Mouse (Mus musculus): ENCODE data around the gene 1700088E04Rik.

1700088E04Rik gene

DNA sequence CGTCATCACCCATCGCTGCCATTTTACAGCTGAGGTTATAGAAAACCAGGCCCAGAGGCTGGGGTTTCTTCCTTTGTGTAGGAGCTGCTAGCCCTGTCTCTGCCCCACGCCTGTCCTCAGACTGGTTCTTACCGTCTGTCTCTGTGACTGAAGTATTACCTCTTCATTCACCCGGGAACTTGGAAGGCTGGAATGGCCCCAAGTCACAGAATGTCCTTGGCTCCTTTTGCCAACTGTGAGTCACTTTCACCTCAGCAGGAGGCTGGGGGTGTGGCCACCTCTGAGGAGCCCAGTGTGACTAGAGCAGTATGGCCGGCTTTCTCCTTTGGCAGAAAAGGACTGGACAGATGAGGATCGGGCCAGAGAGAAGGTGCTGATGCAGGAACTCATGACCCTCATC is 9.6 kb downstream of the 1700088E04Rik start:
- peak; percentile 89 for DNase-seq (ENCODE audit: inconsistent ontology term)

DNA sequence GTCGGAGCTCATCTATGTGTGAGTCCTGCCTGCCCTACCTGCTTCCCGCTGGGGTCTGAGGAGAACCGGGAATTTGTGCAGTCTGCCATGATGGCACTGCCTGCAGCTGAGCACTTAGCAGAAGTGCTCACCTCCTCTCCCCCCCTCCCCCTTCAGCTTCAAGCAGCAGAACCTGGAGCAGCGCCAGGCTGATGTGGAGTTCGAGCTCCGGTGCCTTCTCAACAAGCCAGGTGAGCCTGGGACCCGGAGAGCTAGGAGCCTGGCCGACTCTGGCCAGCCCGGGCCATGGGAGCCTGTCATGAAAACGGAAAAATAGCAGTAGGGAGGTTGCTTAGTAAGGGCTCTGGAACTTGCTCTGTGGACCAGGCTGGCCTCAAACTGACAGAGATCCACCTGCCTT is 10.3 kb downstream of the 1700088E04Rik start:
- DNase-seq (ENCODE audit: inconsistent ontology term) = no peak

DNA sequence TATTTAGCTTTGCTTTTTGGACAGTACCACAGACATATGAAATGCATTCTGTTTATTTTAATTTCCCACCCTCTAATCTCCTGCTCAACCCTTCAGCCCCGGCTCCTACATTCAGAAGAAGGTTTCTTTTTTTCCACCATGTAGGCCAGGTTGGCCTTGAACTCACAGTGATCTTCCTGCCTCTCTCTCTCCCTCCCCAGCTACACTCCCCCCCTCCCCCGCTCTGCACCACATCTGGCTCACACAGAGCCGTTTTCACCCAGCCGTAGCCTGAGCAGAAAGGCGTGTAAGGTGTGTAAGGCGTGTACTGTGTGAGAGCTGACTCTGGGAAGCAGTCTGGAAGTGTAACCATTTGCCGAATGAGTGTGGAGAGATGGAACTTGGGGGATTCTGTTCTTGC is 11.7 kb downstream of the 1700088E04Rik start:
- DNase-seq (ENCODE audit: inconsistent ontology term) = no peak

GRCm38 (mm10) chr15:79128208-79128607 is 12.8 kb downstream of the 1700088E04Rik start:
- no peak for DNase-seq (ENCODE audit: inconsistent ontology term)

DNA sequence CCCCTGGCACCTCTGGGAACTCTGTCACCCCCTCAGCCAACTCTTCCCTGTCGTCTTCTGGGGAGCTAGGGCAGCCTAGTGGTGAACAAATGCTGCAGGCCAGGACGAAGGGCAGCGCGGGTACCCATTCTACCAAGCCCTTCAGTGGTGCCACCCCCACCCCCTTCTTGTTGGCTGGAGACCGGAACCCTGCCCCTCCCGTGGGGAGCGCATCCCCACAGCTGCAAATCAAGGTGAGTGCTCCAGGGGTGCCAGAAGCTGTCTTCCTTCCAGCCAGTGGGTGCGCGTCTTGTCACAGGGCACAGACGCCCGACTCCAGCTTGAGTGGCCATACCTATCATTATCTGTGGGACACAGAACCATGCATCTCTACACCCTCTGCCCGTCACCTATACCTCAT is 14.0 kb downstream of the 1700088E04Rik start:
- DNase-seq (ENCODE audit: inconsistent ontology term) = no peak

DNA sequence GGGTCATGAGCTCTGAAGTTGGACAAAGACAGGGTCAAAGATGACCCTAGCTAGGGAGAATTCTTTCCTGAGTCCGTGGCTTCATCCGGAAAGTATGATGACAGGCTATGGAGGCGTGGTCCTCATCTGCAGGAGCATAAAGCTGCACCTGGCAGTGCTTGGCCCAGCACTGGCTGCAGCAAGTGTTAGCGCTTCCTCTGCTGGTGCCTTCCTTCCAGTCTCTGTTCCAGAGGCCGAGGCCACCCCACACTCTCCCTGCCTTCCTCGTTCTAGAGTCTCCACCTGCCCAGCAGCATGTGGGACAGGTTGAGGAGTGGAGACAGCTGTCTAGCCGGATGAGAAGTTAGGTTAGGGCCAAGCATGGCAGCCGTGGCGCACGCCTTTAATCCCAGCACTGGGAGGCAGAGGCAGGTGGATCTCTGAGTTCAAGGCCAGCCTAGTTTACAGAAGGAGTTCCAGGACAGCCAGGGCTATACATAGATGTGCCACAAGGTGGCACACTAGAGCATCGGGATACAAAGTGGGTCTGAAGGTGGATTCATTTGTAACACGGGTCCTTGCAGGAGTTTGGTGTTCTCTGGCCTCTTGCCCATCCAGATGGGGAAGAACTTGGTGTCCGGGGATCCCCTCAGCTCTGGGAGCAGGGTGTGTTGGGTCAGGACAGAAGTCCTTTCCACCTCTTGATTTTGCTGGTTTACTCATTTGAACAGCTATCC is 14.7 kb downstream of the 1700088E04Rik start:
- no peak for DNase-seq (ENCODE audit: inconsistent ontology term)

DNA sequence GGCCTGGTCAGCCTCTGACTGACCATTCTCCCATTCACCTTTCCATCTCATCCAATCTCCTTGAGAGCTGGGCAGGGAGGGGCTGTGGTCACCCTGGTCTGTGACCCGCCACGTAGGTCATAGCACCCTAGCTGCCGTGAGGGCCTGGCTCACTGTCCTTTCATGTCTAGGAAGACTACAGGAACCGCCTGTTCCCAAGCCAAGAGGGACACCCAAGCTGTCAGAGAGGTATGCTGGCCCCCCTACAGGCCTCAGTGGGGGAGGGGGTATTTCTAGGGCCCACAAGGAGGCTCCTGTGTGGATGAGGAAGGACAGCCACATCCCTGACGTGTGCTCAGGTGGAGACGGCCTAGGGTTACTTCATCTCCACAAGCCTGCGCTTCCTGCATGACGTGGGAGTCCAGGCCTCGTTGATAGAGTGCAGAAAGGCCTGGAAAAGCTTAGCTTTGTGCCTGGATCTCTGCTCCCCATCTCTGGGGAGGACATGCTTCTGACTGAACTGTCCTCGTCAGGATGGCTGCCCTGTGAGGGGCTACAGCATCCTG is 16.6 kb downstream of the 1700088E04Rik start:
- DNase-seq (ENCODE audit: inconsistent ontology term) = no peak

DNA sequence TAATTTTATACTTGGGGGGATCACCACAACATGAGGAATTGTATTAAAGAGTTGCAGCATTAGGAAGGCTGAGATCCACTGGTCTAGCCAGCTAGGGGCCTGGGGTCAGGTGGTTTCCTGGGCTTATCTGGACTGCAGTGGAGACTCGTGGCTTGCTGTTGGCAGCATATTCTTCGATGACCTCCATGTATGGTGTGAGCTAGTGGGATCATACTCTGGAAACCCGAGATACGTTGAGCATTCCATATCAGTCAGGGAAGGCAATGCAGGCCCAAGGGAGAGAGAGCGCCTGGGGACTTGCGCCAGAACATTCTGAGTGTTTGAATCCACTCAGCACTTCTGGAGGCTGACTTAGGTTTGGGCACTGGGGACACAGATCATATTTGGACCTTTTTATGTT is 17.3 kb downstream of the 1700088E04Rik start:
- no peak for DNase-seq (ENCODE audit: inconsistent ontology term)

- no peak for DNase-seq (ENCODE audit: inconsistent ontology term)
Observed at GRCm38 (mm10) chr15:79122546-79122945, 18.5 kb downstream of the 1700088E04Rik start.

DNA sequence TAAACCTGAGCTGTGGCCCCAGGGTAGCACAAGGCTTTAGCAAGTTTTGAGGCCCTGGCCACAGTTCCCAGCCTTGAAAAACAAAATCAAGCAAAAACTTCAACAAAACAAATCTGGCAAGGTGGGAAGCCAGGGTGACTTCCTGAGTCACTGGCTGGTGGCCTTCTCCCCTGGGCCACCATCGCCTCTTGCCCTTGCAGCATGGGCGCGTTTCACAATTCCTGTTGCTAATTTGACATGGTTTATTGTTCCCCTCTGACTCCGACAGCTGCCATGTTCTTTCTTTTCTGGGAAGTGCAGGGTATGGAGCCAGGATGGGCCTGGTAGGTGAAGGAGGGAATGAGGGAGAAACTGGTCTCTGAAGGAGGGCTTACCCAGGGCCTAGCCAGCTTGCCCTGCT is 18.9 kb downstream of the 1700088E04Rik start:
- no peak for DNase-seq (ENCODE audit: inconsistent ontology term)

- DNase-seq (ENCODE audit: inconsistent ontology term) = no peak
Observed at GRCm38 (mm10) chr15:79119491-79119890, 21.6 kb downstream of the 1700088E04Rik start.

DNA sequence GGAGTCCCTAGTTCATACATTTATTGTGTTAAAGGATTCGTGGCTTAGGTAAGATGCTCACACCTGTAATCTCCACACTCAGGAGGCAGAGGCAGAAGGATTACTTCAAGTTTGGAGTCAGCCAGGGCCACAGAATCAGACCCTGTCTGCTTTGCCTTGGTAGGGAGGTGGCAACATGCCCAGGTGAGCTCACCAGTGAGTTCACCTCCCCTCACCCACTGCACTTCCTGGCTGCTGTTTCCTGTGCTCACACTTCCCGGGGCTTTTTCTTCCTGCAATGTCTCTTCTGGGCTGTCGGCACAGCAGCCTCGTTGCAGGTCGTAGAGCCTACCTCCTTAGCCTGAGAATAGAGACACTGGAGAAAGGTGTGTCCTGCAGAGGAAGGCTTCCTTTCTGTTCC is 25.8 kb downstream of the 1700088E04Rik start:
- no peak for DNase-seq (ENCODE audit: inconsistent ontology term)

GRCm38 (mm10) chr15:79111774-79112173 is 29.3 kb downstream of the 1700088E04Rik start:
- DNase-seq (ENCODE audit: inconsistent ontology term) = no peak

GRCm38 (mm10) chr15:79110528-79110927 is 30.5 kb downstream of the 1700088E04Rik start:
- DNase-seq (ENCODE audit: inconsistent ontology term) = no peak

GRCm38 (mm10) chr15:79110031-79110430 is 31.0 kb downstream of the 1700088E04Rik start:
- DNase-seq (ENCODE audit: inconsistent ontology term) = no peak

GRCm38 (mm10) chr15:79109321-79109934 is 31.6 kb downstream of the 1700088E04Rik start:
- DNase-seq (ENCODE audit: inconsistent ontology term) = no peak

GRCm38 (mm10) chr15:79108421-79109320 is 32.4 kb downstream of the 1700088E04Rik start, which contains the start of gene Micall1:
TSS of gene Micall1 (plus strand) at chr15:79108898.
- DNase-seq (ENCODE audit: inconsistent ontology term) = peak; percentile 82

GRCm38 (mm10) chr15:79107966-79108365 is 33.1 kb downstream of the 1700088E04Rik start:
- peak; percentile 61 for DNase-seq (ENCODE audit: inconsistent ontology term)

DNA sequence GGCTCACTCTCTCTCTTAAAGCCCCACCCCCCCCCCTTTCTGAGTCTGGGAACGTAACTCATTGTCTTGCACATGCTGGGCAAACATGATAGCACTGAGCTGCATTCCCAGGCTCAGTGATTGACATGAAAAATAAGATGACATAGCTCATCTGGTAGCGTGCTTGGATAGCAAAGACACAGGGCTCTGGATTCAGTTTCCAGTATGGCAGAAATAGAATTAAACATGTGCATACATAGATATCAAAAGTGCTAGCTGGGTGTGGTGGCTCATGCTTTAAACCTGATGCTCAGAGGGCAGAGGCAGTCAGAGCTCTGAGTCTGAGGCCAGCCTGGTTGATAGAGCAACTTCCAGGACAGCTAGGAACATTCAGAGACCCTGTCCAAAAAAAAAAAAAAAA is 35.2 kb downstream of the 1700088E04Rik start:
- no peak for DNase-seq (ENCODE audit: inconsistent ontology term)

- no peak for DNase-seq (ENCODE audit: inconsistent ontology term)
Observed at GRCm38 (mm10) chr15:79103264-79103663, 37.8 kb downstream of the 1700088E04Rik start.

GRCm38 (mm10) chr15:79101531-79101930 is 39.5 kb downstream of the 1700088E04Rik start:
- peak; percentile 56 for DNase-seq (ENCODE audit: inconsistent ontology term)

DNA sequence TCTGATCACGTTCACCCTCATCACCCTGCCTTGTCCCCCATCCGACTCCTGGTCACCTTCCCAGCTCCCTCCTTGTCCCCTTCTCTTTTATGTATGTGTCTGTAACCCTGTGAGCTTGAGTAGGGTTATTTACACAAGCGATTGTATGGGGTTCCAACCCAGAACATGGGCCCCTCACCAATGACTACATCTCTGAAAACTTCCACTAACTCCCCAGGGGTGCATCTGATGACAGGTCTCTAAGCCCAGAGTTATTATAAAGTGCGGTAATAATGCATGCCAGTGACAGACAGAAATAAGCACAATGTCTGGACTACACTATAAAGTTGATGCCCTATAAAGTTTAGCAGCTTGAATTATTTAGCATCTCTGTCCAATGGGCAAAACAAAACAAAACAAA is 40.7 kb downstream of the 1700088E04Rik start:
- no peak for DNase-seq (ENCODE audit: inconsistent ontology term)

All from Muller cell, postnatal 12 days (primary cell).